Mouse (Mus musculus): Measurements from ENCODE around the gene Stx18. TPM values are rescaled to one million over a fixed set of nuclear protein-coding genes. Genes with fewer than 3 reads are reported as not detected.

Gene Stx18
- total and polyA plus RNA-seq, 3 experiments: 26.3 to 35.8 (median 29.4) TPM

DNA sequence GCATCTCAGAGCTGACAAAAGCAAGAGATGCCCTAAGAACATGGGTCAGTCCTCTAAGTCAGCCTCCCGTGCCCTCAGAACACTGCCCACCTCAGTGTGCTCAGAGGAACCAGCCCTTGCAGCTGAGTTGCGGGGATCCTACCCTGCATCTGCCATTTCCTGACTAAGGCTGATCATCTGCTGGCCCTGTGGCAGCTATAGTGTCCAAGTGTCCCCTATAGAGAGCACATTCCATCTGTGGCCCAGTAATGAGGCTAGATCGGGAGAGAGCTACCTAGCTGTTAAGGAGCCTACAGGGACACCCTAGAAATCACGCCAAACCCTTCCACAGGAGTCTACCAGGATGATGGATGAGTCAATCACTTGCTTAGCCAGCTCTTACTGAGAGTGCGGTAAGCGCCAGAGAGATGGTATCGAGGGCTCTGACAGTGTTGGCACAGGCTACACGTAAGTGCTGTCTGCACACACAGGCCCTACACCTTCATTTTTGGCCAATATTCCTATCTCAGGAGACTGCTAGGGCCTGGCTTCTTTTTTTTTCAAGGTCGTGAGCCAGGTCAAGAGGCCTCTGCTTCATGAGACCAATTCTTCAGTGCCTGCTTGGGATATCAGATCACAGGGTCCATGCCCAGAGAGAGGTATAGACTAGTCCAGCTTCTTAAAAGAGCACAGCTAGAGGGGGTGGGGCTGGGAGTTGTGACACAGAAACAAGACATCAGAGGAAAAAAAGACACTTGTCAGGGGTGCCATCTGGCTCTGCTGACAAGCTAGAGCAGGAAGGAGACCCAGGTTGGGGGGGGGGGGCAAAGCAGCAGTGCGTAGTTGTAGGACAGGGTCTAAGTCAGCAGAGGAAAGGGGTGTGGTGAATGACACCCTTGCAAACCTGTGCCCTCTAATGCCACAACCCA, 113.9 kb downstream of the Stx18 start:
- H3K4me2 ChIP-seq (ENCODE audit: insufficient read depth, low read depth, poor library complexity, severe bottlenecking): no peak overlapping the region
- H3K27me3 ChIP-seq (replicated peaks): peaks cover 27% of the 10 kb centered on the region
- no peaks in the 10 kb centered on the region for H3K36me3 ChIP-seq (replicated peaks in 1 of 2; ENCODE audit: control insufficient read depth in 1 of 2, insufficient read depth in 1 of 2, low read length in 1 of 2)
- no peaks in the 10 kb centered on the region for H3K4me1 ChIP-seq (ENCODE audit: control insufficient read depth in 1 of 2, insufficient read depth in 2 of 2)
- H3K9ac ChIP-seq (ENCODE audit: insufficient read depth, low read depth): no peak overlapping the region
- TF ChIP-seq ZMIZ1 (IDR thresholded peaks at IDR 0.05; ENCODE audit: low read depth, low read length) (no peak), ZNF384 (IDR thresholded peaks at IDR 0.05; ENCODE audit: low read depth, low read length) (no peak), RCOR1 (conservative IDR thresholded peaks at IDR 0.05; ENCODE audit: low read depth, low read length) (no peak), SMC3 (IDR thresholded peaks at IDR 0.05; ENCODE audit: low read depth, low read length) (no peak), RAD21 (IDR thresholded peaks at IDR 0.05; ENCODE audit: low read depth, low read length) (no peak), UBTF (IDR thresholded peaks at IDR 0.05; ENCODE audit: low read depth, low read length) (no peak), CHD1 (IDR thresholded peaks at IDR 0.05; ENCODE audit: low read depth, low read length) (no peak), BHLHE40 (IDR thresholded peaks at IDR 0.05; ENCODE audit: low read depth, low read length) (no peak), ETS1 (conservative IDR thresholded peaks at IDR 0.05; ENCODE audit: low read depth, low read length) (no peak), ZC3H11A (IDR thresholded peaks at IDR 0.05; ENCODE audit: low read depth, low read length) (no peak), E2F4 (IDR thresholded peaks at IDR 0.05; ENCODE audit: insufficient replicate concordance, low read depth, low read length) (no peak), TBP (conservative IDR thresholded peaks at IDR 0.05; ENCODE audit: low read depth, low read length) (no peak), ZKSCAN1 (IDR thresholded peaks at IDR 0.05; ENCODE audit: borderline replicate concordance, low read depth, low read length) (no peak), ELF1 (IDR thresholded peaks at IDR 0.05; ENCODE audit: low read depth, low read length) (no peak), PAX5 (IDR thresholded peaks at IDR 0.05; ENCODE audit: low read length) (no peak), TCF12 (IDR thresholded peaks at IDR 0.05; ENCODE audit: low read depth, low read length) (no peak), POLR2A (IDR thresholded peaks at IDR 0.05; ENCODE audit: low read depth, low read length) (no peak), HCFC1 (IDR thresholded peaks at IDR 0.05; ENCODE audit: low read depth, low read length) (no peak), EP300 (IDR thresholded peaks at IDR 0.05; ENCODE audit: low read length) (no peak), IRF4 (IDR thresholded peaks at IDR 0.05; ENCODE audit: low read depth, low read length) (no peak)
- dilution Hi-C loops (cut with MboI; ENCODE audit: extremely low pct_ligation_motif_present, extremely low pct_unique_long_range_greater_than_20kb, low sequenced_read_pairs): no loop called here
- no peaks in the 10 kb centered on the region for H3K79me2 ChIP-seq (replicated peaks; ENCODE audit: control insufficient read depth, extremely low read depth, insufficient read depth, poor library complexity, severe bottlenecking)
- in situ Hi-C loops (cut with MboI; ENCODE audit: low pct_ligation_motif_present, low pct_unique_long_range_greater_than_20kb, low sequenced_read_pairs): no loop called here
- no peak overlapping the region for H3K4me3 ChIP-seq (replicated peaks in 1 of 3; ENCODE audit: low read depth in 2 of 3, low read length in 2 of 3, poor library complexity in 1 of 3)
- H3K27ac ChIP-seq (ENCODE audit: insufficient read depth, low read depth): no peak overlapping the region
- DNase-seq (ENCODE audit: extremely low read depth): no peak
- peaks cover 13% of the 10 kb centered on the region for H3K9me3 ChIP-seq (replicated peaks; ENCODE audit: low read length)

DNA sequence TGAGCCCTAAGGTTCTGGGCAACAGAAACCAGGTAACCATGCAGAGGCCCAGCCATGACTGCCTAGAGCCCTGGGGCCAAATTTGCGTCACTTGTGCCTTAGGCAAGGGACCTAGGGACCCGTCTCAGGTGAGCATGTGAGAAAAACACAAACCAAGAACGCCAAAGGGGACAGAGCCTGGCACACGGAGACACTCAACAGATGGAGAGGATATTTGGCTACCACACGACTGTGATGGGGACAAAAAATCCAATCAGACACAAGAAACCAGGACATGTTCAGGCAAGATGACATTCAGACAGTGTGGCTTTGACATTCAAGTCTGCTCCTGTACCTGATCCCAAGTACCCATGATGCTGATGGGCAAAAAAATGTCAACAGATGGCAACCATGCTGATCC, 115.1 kb downstream of the Stx18 start:
- peaks cover 15% of the 10 kb centered on the region for H3K9me3 ChIP-seq (replicated peaks; ENCODE audit: low read length)
- H3K27me3 ChIP-seq (replicated peaks): peaks cover 30% of the 10 kb centered on the region
- H3K9ac ChIP-seq (ENCODE audit: insufficient read depth, low read depth): no peak overlapping the region
- in situ Hi-C loops (cut with MboI; ENCODE audit: low pct_ligation_motif_present, low pct_unique_long_range_greater_than_20kb, low sequenced_read_pairs): no loop called here
- no peaks in the 10 kb centered on the region for H3K79me2 ChIP-seq (replicated peaks; ENCODE audit: control insufficient read depth, extremely low read depth, insufficient read depth, poor library complexity, severe bottlenecking)
- H3K36me3 ChIP-seq (replicated peaks in 1 of 2; ENCODE audit: control insufficient read depth in 1 of 2, insufficient read depth in 1 of 2, low read length in 1 of 2): no peaks in the 10 kb centered on the region
- H3K4me1 ChIP-seq (ENCODE audit: control insufficient read depth in 1 of 2, insufficient read depth in 2 of 2): no peaks in the 10 kb centered on the region
- H3K4me3 ChIP-seq (replicated peaks in 1 of 3; ENCODE audit: low read depth in 2 of 3, low read length in 2 of 3, poor library complexity in 1 of 3): no peak overlapping the region
- TF ChIP-seq TCF12 (IDR thresholded peaks at IDR 0.05; ENCODE audit: low read depth, low read length): no peak
- no peak for TF ChIP-seq MEF2A (IDR thresholded peaks at IDR 0.05; ENCODE audit: borderline replicate concordance, low read depth, low read length)
- TF ChIP-seq MYC (IDR thresholded peaks at IDR 0.05; ENCODE audit: low read depth, low read length): no peak
- no peak for TF ChIP-seq NELFE (IDR thresholded peaks at IDR 0.05; ENCODE audit: low read depth, low read length)
- no peak for TF ChIP-seq RCOR1 (conservative IDR thresholded peaks at IDR 0.05; ENCODE audit: low read depth, low read length)
- no peak for TF ChIP-seq MAFK (IDR thresholded peaks at IDR 0.05; ENCODE audit: insufficient replicate concordance, low read length)
- TF ChIP-seq IRF4 (IDR thresholded peaks at IDR 0.05; ENCODE audit: low read depth, low read length): no peak
- no peak for TF ChIP-seq UBTF (IDR thresholded peaks at IDR 0.05; ENCODE audit: low read depth, low read length)
- no peak for TF ChIP-seq CHD2 (IDR thresholded peaks at IDR 0.05; ENCODE audit: low read length)
- no peak for TF ChIP-seq BHLHE40 (IDR thresholded peaks at IDR 0.05; ENCODE audit: low read depth, low read length)
- no peak for TF ChIP-seq KAT2A (IDR thresholded peaks at IDR 0.05; ENCODE audit: insufficient replicate concordance, low read length)
- no peak for TF ChIP-seq E2F4 (IDR thresholded peaks at IDR 0.05; ENCODE audit: insufficient replicate concordance, low read depth, low read length)
- TF ChIP-seq MXI1 (IDR thresholded peaks at IDR 0.05; ENCODE audit: low read depth, low read length): no peak
- TF ChIP-seq TBP (conservative IDR thresholded peaks at IDR 0.05; ENCODE audit: low read depth, low read length): no peak
- no peak for TF ChIP-seq HCFC1 (IDR thresholded peaks at IDR 0.05; ENCODE audit: low read depth, low read length)
- TF ChIP-seq SIN3A (IDR thresholded peaks at IDR 0.05; ENCODE audit: low read length): no peak
- TF ChIP-seq PAX5 (IDR thresholded peaks at IDR 0.05; ENCODE audit: low read length): no peak
- no peak for TF ChIP-seq EP300 (IDR thresholded peaks at IDR 0.05; ENCODE audit: low read length)
- DNase-seq (ENCODE audit: extremely low read depth): no peak
- dilution Hi-C loops (cut with MboI; ENCODE audit: extremely low pct_ligation_motif_present, extremely low pct_unique_long_range_greater_than_20kb, low sequenced_read_pairs): no loop called here
- H3K27ac ChIP-seq (ENCODE audit: insufficient read depth, low read depth): no peak overlapping the region
- no peak overlapping the region for H3K4me2 ChIP-seq (ENCODE audit: insufficient read depth, low read depth, poor library complexity, severe bottlenecking)

All from CH12.LX (cell line).